Mouse (Mus musculus) left cerebral cortex, adult 18-20 months (tissue): ENCODE data around the gene Gm49318. TPM values are rescaled to one million over a fixed set of nuclear protein-coding genes. Genes with fewer than 3 reads are reported as not detected.
A peak's percentile ranks its signal among the peaks of the same experiment; 100 is the strongest.

ENCODE experiments used
- DNase-seq, 2 experiments: peaks; one replicate each; pipeline ENCODE4 v3.0.0; 2021 to 2022; ENCODE audit warnings: low spot score in 2 of 2, mixed read lengths in 1 of 2
- total RNA-seq, 2 experiments: library from RNA; stranded (reverse); gene quantifications; 2 replicates each; pipeline ENCODE4 v1.2.3; 2021

Gm49318 gene
- total RNA-seq, 2 experiments from 2014 or later, result 1.4 to 3.8 TPM

DNA sequence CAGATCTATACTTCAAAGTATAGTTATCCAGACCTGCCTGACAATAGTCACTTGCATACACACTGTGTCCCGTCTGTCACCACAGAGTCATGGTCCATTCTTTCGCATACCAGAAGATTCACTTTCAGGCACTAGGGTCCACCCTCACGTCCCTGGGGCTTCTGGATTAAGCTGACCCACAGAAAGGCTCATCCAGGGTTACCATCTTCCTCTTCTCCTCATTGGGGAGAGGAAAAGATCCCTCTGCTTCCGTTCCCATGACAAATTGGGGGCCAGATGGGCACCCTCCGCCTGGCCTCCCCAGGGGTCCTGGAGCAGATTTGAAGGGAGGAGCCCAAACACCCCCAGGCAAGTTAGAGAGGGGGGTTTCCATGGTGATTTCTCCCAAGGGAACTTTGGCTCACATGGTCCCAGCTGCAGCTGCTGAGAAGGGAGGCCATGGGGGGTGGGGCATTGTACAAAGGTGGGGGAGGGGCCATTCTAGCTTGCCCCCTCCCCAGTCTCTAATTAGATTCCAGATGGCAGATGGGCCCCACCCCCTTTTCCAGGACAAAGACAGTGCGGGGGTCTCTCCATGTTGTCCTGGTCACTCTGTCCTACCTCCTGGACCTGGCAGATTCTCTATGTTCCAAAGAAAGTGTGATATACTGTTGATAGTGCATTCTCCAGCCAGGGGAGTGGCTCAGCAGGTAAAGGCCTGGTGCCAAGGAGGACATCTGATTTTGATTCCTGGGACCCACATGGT, 35.6 kb downstream of the Gm49318 start:
- DNase-seq, result no peak

DNA sequence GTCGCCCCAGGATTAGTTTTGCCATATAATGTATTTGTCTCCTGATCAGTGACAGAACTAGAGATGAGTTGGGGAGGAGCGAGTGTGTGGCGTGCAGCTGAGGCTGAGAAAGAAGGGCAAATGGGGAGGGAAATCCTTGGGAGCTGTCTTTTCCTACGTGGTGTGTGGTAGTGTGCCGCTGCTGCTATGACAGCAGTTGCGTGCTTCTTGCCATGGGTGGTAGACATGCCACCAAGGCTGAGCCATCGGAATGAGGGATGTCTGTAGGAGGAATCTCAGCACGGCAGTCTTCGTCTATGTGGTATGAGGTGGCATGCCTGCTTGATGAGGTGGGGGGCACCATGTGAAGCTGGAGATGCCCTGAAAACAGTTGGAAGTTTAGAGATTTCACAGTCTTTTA, 40.7 kb downstream of the Gm49318 start:
- no peak for DNase-seq

DNA sequence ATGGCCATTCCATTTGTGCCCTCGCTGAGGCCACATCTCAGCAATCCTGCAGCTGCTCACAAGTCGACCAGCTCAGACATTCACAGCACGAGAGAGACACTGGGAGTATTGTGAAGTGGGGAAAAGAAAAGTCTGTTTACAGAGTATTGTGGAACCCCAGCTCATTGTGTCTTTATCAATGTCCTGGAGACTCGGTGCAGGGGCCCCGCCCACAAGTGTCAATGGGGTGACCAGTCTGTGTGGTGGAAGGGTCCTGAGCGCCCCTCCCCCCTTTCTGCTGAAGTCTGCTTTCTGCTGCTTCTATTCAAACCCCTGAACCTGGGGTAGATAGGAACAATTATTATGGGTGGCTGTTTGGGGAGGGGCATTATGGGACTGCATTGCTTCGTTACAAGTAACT, 42.6 kb downstream of the Gm49318 start:
- no peak for DNase-seq

DNA sequence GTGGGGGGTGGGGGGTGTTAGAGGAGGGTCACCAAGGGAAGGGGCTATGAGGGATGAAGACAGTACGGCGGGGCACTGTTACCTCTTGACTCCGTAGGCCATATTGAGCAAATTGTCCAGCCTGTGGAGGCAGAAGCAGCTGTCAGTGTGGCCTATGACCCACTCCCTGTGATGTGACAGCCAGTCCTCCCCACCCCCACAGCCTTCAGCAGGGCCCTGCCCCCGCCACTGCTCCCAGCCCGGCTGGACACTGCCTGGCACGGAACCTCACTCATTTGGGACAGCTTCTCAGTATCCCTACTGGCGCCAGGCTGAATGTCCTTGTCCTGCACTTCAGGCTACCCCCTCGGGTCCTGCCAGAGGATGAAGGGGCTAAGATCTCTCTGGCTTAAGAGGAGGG, 46.5 kb downstream of the Gm49318 start:
- DNase-seq, result no peak

DNA sequence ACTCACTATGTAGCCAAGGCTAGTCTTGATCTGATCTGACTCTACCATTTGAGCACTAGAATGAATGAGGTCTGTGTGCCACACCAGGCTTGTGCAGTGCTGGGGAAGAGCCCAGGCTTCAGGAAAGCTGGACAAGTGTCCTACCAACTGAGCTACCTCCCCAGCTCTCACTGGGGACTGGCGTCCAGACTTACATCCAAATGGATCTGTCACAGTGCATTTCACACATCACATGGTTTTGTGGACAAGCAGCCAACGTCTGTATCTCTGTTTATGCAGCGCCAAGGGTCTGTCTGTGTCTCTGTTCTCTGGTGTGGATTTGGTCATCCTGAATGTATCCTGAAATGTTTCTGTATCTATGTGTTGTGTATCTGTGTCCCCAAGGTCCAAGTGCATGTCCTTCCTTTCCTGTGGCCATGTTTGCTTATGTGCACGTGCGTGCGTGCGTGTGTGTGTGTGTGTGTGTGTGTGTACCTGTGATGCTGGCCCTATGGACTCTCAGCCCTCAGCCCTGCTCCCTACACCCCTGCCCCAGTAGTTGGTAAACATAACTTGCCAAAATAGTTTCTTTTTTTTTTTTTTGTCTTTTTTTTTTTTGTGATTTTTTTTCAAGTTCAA, 53.7 kb downstream of the Gm49318 start:
- no peak for DNase-seq

DNA sequence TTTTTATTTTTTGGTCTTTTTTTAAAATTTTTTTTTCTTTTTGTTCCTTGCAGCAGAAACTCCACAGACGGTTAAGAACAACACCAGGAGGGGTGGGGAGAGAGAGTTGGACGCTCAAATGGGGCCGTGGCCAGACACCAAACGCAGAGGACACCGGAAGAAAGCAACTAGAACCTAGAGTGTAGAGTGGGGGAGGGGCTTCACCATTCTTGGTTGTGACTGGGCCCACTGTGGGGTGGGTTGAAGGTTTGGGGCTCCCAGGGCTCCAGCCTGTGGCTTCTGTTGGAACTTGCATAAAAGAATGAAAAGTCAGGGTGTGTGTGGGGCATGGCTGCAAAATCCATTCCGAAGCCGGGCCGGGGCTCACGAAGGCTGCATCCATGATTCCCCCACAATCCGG, 54.8 kb downstream of the Gm49318 start:
- DNase-seq, result no peak

DNA sequence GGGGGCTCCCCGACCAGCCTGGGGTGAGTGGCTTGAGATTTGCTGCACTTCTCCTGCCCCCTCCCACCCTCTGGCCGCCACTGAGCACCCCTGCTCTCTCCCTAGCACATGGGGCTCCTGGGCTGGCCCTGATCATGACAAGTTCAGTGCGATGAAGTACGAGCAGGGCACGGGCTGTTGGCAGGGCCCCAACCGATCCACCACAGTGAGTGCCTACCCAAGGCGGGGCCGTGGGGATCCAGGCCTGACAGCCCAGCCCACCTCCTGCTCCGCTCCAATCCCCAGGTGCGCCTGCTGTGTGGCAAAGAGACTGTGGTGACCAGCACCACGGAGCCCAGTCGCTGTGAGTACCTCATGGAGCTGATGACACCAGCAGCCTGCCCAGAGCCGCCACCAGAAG, 58.3 kb downstream of the Gm49318 start:
- DNase-seq, result no peak

DNA sequence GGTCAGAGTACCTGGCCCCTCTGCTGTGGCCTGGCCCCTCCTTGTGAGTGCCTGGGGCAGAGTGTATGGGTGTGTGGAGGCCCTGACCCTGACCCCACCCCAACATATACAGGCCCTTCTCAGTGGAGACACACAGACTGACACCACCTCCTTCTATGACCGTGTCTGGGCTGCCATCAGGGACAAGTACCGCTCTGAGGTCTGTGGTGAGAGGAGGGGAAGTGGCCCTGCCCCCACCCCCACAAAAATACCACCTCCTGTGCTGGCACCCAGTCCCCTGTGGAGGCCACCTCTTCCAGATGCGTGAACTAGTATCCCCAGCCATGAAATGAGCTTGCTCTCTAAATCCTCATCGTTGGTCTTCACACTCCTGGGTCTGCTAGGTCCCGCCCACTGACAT, 60.0 kb downstream of the Gm49318 start:
- no peak for DNase-seq

DNA sequence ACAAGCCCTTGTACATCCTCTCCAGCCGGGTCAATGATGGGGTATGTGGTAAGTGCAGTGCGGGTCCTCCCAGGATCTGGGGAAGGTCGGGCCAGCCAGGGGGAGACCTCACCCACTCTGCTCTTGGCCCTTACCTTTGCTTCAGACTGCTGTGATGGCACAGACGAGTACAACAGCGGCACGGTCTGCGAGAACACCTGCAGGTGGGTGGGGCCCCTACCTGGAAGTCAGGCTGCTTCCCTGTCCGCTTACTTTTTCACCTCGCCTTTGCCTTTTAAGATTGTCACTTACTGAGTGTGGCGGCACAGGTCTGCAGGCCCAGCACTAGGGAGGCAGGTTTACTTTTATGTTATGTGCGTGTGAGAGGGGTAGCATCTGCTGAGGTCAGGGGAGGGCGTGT, 66.5 kb downstream of the Gm49318 start:
- DNase-seq, result no peak

DNA sequence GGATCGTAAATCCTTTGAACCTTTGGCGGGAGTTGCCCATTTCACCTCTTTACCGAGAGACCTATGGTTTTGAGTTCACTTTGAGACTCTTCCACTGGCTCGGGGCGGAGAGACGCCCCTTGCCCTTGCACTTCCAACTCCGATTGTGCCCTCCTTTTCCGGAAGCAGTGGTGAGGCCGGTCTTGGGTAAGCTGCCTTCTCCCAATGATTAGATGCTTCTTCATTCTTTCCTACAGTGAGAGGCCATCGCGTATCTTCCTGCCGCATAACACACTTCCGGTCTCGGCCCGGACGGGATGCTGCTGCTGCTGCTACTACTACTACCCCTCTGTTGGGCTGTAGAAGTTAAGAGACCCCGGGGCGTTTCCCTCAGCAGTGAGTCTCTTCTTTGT, 67.9 kb downstream of the Gm49318 start:
- peak; percentile 37 to 46 for DNase-seq

DNA sequence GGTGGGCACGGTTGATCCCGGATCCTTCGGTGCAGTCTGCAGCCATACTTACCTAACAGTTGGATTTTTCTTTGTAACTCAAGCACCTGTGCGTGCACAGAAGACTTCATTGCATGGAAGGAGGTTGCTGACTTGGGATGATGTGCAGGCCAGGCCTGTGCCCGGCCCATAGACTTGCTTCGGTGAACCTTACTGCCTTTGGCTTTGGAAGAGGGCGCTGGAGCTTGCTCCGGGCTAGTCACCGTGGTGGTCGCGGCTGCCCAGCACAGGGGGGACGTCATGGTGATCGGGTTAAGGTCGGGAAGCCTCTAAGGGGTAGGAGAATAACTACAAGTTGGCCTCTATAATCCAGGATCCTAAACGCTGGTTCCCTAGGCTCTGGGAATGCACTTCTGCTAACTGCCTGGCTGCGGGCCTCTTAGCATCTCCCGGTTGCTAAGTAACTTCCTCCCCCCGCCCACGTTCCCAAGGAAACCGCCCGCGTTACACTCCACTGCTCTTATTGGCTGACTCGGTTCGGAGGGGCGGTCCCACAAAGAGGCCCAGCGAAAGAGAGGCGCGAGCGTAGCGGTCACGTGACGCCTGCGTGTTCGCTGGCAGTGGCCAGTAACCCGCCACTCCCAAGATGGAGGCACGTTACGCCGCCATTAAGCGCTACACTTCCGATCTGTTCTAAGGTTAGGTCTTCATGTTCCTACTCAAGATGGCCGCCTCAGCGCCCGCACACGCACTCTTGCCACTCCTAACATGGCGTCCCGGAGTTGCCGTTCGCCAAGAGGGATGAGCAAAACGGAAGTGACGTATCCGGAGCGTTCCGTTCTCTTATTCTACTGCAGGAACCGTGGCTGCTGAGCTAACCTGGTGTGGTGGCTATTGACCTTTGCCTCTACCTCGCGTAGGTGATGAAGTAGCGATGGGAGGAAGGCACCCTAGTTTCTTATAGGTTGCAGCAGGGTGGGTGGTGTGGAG, 68.6 kb downstream of the Gm49318 start, which contains the start of the genes Ccdc151 and Prkcsh:
Ccdc151 (minus strand) TSS at position 441 of the 969 bp plus-strand sequence.
Prkcsh (plus strand) TSS at position 613 of the 969 bp plus-strand sequence.
- DNase-seq, result peak; percentile 98 to 100

DNA sequence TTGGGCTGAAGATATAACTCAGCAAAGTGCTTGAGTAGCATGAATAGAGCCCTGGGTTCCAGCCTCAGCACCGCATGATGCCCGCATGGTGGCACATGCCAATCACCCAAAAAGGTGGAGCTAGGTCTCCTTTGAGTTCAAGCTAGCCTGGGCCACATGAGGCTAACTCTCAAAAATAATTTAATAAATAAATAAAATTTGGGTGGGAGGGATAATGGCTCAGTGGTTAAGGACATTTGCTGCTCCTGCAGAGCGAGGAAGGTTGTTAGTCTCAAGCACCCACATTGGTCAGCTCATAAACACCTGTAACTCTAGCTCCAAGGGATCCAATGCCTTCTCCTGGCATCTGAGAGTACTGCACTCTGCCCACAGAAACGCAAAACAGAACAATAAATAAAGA, 69.4 kb downstream of the Gm49318 start:
- no peak for DNase-seq

DNA sequence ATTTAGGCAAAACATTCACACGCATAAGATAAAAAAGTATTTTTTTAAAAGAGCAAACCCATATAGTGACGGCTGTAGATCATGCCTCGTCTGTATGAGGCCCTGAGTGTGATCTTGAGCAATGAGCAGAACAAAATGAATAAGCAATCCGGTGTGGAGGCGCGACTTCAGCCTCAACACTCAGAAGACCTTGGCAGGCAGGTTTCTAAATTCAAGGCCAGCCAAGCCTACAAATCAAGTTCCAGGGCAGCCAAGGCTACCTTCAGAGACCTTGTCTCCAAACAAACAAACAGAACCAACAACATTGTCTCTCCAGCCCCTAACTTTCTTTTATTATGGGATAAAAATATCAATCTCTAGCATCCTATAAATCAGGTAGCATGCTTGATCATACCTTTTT, 70.8 kb downstream of the Gm49318 start:
- no peak for DNase-seq

DNA sequence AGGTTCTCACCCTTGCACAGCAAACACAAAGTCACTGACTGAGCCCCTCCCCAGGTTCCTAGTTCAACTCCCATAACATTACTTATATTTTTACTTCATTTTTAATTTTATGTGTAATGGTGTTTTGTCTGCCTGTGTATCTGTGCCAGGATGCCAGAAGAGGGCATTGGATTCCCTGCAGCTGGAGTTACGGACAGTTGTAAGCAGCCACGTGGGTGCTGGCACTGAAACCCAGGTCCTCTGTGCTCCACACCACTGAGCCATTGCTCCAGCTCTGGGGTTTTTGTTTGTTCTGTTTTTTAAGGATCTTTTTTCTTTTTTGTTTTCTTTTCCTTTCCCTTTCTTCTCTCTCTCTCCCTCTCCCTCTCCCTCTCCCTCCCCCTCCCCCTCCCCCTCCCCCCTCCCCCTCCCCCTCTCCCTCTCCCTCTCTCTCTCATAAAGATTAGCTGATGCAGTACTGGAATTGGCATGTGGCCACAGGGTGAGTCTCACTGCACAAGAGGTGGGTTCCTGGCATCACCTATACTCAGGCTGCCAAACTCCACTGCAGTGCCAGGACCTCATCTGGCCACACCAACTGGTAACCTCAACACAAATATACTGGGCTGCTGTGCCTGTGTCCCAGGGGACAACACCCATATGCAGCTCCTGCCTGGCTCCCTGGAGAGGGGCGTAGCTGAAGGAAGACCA, 74.7 kb downstream of the Gm49318 start:
- DNase-seq, result no peak

DNA sequence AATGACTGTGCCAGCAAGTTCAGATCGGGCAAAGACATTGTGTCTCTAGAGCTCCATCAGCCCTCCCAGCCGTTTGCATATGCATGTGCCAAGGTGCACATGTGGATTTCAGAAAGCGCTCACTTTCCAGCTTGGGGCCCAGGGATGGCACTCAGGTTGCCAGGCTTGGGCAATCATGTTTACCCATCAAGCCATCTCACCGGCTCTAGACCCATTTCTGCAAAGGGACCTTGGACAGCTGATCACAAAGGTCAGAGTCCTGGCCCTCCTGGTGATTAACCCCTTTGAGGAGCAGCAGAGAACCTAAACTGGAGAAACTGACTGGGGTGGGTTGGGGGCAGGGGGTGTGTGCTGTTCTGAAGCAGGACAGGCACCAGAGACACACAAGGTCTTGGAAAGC, 78.8 kb downstream of the Gm49318 start:
- no peak for DNase-seq

DNA sequence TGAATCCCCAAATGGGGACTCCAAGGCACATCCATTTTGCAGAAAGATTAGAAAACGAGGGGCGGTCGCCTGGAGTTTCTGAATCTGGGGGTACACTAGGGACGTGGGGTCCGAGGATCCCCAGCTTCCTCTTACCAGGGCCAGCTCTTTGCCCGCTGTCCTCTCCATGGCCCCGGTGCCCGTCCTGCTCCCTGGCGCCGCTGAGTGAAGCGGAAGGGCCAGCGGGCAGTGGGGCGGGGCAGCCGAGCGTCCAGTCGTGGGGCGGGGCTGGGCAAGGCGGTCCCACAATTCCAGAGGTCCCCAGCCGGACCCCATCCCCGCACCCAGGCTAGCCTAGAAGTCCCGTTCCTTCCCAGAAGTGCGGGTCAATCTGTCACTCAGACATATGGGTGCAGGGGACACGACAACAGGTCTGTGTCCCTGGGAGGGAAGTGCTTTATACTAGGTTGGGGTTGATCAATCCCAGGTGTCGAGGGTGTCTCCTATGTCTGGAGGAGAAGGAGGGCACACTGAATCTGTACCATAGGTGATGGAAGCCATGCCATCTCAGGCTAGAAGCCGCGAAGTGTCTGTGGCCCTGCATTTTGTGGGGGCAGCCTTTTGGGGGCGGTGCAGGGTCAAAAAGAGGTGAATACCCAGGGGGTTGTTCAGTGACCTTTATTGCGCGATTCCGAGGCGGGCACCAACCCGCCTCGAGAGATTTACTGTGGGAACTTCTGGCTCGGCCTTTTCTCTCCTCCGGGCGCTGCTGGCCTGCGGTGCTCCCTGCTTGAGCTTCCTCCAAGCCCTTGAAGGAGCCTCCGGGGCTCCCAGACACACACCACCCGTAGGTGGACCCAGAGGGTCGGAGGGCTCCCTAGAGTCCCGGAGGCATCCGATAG, 81.6 kb downstream of the Gm49318 start, which contains the start of gene Rgl3:
Rgl3 (minus strand) TSS at position 217 of the 881 bp plus-strand sequence.
- DNase-seq, result no peak

DNA sequence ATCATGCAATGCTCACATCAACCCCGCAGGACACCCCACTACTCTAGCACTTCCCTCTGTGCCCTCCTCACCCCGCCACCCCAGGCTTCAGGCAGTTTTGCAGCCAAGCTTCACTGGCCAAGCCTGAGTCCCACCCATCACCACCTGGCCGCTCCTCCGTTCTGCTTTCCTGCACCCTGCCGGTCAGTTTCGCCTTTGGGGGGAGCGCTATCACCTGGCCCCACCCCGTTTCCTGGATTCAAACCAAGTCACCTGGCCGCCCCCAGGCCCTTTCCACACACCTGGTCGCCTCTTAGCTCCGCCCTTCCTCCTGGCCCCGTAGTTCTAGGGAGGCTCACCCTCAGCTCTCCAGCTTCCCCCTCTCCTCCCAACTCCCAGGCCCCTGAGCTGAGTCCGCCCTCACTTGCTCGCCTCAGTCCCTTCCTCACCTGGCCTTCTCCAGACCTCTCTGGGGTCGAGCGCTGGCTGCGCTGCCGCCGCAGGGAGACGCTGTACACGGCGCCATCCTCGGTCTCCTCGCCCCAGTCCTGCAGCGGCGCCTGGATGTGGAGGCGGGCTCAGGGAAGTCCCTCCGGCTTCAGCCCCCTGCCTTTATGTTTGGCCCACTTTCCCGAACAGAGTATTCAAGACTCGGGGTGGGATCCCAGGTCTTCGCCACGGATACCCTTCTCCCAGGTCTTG, 82.5 kb downstream of the Gm49318 start:
- no peak for DNase-seq

DNA sequence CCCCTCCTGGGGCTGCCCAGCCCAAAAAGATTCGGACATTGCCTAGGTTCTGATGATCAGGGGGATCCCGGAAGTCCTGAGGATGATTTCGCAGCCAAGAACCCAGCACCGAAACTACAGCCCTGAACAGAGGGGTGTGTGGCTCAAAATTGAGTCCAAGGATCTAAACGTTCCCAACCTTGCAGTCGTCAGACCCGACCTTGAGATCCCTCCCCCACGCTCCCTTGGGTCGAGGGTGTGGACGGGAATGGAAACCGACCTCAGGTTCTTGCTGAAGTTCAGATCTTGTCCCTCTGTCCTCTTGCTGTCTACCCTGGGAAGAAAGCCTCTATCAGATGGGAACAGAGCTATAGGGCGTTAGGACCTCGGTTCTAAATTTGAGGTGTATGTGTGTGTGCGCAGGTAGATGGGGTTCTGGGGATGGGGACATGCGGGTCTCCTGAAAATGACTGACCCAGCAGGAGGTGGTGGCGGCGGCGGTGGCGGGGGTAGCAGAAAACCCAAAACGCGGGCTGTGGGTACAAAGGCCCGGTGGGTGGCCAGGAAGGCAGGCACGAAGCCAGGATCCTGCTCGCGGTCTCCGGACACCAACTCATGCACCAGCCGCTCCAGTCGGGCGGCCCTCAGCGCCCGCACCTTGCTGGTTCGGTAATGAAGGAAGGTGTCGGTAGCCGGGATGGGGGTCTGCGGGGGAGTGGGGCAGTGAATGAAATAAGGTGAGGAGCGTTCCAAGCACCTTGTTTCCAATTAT, 83.3 kb downstream of the Gm49318 start:
- DNase-seq, result no peak
